Mouse (Mus musculus): ENCODE results near the gene Gm29276. TPM values are rescaled to one million over a fixed set of nuclear protein-coding genes. Genes with fewer than 3 reads are reported as not detected.

Gm29276 gene
- not detected in 2 replicates for polyA plus RNA-seq (2012; rRNA removed)

GRCm38 (mm10) chrY:42582150-42582549 lies at the start of gene Gm29276:
Gene Gm29276, minus strand, starts transcription at chrY:42582250.

All from liver, embryonic 18 days (tissue).